Mouse (Mus musculus): Measurements from ENCODE around the gene Olfr54.

DNA sequence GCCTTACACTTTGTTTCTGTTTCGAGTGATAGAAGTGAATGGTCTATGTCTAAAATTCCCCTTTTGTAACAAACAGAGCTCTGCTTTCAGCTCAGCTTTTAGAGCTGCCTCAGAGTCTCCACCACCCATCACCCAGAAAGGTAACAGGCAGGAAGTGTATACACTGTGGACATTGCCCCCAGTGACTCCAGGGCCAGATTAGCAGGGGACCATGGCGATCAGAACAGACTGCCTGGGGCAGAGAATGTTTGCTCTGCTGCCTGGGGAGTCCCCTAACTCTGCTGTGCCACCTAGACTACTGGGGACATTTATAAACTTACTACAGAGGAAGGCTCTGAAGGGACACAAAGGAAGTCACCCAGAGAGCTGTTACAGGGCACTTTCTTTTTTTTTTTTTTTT, 2.3 kb downstream of the Olfr54 start:
- TF ChIP-seq POLR2A (IDR thresholded peaks at IDR 0.05; ENCODE audit: extremely low read depth, insufficient read depth, low read length): no peak
- no peak for TF ChIP-seq CTCF (IDR thresholded peaks at IDR 0.05; ENCODE audit: extremely low read depth, insufficient read depth, low read length)
